Mouse (Mus musculus): ENCODE data around the gene Pla2g2c.

Gene Pla2g2c

DNA sequence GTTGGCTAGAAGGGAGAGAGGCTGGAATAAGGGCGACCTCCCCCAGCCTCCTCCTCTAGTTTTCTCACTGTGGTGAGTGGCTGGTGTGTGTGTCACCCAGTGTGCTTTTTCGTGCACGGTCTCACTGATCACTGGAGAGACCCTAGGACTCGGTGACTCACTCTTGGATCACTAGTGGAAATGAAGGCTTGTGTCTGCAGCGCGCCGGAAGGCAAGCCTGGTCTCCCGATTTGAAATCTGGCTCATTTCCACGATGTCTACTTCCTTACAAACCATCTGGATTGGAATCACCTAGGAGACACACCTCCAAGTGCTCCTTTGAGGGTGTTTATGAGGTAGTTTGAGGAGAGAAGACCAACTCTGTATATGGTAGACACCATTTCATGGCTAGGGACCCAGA, 22.3 kb downstream of the Pla2g2c start:
- no peak for ATAC-seq (ENCODE audit: insufficient number of reproducible peaks, low FRiP score, low TSS enrichment)

DNA sequence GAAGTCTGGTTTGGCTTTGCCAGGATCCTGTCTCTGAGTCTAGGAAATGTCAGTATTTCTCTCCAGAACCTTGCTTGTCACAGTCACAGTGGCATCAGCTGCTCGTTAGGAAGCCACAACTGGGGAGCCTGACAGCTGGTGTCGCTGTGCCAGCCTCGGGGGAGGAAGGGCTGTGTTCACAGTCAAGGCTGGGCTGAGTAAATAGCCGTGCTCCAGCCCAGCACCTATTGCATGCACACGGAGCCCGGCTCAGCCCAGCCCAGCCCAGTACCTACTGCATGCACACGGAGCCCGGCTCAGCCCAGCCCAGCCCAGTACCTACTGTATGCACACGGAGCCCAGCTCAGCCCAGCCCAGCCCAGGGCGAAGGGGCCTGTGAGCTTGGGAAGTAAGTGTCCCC, 23.3 kb downstream of the Pla2g2c start:
- ATAC-seq (ENCODE audit: insufficient number of reproducible peaks, low FRiP score, low TSS enrichment), result no peak

DNA sequence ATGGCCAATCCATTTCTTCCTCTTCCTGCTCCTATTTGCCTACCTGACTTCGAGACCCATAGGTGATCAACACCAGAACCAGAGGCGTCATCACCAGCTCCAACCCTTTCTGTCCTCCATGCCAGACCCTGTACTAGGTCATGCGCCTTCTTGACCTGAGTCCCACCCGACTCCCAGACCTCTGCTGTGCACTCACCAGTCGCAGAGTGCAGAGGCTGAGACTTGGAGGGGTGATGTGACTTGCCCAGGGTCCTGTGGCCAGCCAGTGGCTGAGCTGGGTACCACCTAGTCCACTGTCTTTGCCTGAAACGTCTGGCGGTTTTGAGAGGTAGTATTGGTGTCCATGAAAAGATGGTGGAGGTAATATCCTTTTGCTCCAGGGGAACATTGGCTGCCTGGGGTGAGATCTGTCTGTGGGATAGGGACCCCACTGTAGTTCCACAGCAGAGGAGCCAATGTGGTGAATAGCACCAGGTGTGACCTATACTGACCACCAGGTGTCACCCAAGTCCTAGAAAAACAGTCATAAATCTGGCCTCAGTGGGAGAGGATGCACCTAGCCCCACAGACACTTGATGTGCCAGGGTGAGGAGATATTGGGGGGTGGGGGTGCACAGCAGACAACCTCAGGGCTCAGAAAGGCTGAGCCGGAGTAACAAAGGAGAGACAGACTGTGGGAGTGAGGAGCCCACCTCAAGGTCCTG, 23.9 kb downstream of the Pla2g2c start:
- no peak for ATAC-seq (ENCODE audit: insufficient number of reproducible peaks, low FRiP score, low TSS enrichment)

DNA sequence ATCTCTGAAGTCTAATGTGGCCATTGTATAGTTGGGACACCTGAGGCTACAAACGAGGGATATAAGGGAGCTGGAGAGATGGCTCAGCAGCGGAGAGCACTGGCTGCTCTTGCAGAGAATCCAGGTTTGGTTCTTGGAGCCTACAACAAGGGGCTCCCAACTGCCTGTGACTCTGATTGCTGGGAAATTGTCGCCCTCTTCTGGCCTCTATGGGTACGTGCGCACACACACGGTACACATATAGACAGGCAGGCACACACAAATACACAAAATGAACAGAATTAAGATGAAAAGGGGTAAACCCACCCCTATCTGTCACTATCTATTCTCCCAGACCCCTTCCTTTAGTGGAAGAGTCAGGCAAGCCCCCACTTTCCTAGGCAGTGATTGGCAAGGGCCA, 28.0 kb downstream of the Pla2g2c start:
- ATAC-seq (ENCODE audit: insufficient number of reproducible peaks, low FRiP score, low TSS enrichment), result no peak

DNA sequence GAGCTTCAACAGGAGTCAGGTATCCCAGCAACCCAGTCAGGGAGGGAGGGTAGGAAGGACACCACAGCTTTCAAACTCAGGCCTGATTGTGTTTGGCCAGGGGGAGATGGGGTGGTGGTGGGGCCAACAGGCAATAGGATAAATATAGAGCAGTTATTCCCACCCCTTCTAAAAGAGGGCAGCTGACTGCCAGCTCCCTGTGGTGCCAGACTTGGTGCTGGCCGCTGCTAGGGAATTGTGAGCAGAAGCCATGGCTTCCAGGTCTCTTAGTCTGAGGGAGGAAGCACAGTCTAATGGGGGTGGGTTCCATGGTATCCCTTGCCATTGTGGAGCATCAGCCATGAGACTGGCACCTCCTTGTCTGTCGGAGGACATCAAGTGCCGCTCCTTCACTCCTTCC, 29.0 kb downstream of the Pla2g2c start:
- no peak for ATAC-seq (ENCODE audit: insufficient number of reproducible peaks, low FRiP score, low TSS enrichment)

DNA sequence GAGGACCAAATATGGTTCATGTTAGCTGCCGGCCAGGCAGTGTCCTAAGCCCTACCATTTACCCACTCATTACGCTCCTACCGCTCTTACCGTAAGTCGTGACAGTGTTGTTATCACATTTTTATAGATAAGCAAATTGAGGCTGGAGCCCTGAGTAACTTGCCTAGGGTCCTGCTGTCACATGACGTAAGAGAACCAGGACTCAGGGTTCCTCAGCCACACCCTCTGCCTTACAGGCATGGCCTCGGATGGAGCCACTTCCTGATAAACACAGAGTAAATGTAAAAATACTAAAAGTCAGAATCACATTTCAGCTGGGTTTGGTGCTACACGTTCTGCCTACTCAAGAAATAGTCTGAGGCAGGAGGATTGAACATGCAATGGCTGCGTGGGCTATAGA, 29.8 kb downstream of the Pla2g2c start:
- ATAC-seq (ENCODE audit: insufficient number of reproducible peaks, low FRiP score, low TSS enrichment), result no peak

DNA sequence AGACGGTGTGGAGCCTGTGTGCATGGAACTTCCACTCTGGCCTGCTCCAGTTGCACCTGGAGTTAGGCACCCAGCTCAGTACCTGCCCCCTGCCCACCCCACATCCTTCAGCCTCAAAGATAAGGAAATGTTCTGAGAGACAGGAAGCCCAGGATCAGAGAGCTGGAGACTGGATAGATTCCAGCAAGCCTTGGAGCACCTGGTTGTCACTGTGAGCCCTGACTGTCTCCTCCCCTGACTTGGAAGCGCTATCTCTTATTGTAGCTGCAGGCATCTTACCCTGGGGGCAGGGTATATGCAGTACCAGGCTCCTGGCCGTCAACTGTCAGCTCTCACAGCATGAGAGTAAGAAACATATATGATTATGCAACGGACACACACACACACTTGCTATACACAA, 30.8 kb downstream of the Pla2g2c start:
- ATAC-seq (ENCODE audit: insufficient number of reproducible peaks, low FRiP score, low TSS enrichment), result no peak

DNA sequence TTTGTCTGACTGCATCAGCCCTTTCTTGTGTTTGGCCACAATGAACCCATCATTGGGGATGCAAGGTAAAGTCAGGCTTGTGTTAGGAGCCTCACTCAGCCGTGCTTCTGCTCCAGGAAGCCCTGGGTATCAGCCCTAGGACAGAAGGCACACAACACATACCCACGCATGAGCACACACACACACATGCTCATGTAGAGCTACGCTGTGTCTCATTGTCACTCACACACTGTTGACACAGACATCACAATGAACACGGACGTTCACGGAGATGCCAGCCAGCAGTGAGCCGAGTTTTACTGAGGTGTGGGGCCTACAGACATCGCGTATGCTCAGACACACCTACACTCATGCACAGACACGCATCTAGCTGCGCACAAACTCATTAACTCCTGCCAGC, 31.4 kb downstream of the Pla2g2c start:
- ATAC-seq (ENCODE audit: insufficient number of reproducible peaks, low FRiP score, low TSS enrichment), result no peak

DNA sequence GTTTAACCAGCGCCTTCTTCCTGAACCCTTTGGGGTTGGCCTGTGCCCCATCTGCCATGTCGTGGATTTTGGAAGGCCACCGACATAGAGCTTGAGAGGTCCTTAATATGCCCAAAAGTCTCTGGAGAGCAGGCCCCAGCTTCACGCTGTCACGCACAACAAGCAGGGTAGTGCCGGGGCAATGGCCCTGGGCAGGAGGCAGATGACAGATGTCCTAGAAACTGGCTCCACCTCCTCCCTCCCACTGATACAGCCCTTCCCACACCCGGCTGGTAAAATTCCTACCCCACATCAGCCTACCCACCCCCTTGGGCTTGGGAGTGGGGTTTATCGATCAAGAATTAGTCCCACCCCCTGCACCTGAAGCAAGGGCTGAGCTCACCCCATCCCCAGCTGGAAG, 32.8 kb downstream of the Pla2g2c start, which contains the start of gene Pla2g2f:
TSS of gene Pla2g2f (minus strand) at position 211 of the 400 bp plus-strand sequence.
- ATAC-seq (ENCODE audit: insufficient number of reproducible peaks, low FRiP score, low TSS enrichment), result no peak

DNA sequence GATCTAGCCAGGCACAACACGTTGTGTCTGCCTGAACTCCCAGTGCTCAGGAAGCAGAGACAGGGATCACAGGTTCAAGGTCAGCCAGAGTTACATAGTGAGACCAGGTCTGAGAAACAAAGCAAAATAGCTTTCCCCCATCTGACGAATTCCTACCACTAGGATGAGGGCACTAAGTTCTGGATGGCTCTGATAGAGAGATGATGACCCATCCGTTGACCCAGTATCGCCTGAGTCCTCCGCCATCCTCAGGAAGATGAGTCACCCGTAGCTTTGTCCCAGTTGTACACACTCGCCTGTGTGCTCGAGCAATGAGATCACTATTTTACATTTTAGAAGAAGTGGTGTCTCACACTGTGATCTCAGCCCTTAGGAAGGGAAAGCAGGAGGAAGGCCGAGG, 37.7 kb downstream of the Pla2g2c start:
- ATAC-seq (ENCODE audit: insufficient number of reproducible peaks, low FRiP score, low TSS enrichment), result no peak

DNA sequence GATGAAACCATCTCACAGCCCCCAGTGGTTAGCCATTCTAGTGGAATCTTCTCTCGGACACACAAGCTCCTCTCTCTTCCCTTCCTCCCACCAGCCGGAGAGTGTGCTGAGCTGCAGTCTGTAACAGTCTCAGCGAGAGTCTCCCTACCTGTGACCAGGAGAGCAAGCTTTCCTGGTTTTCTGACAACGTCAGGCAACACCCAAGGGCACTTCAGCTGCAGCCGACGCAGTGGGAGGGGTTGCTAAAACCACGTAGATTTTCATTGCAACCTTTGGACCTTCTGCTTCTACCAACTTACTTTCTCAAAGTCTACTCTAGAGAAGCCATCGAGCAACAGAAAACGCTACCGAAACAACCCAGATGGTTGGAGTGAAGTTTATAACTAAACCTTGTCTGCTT, 47.4 kb downstream of the Pla2g2c start:
- no peak for ATAC-seq (ENCODE audit: insufficient number of reproducible peaks, low FRiP score, low TSS enrichment)

DNA sequence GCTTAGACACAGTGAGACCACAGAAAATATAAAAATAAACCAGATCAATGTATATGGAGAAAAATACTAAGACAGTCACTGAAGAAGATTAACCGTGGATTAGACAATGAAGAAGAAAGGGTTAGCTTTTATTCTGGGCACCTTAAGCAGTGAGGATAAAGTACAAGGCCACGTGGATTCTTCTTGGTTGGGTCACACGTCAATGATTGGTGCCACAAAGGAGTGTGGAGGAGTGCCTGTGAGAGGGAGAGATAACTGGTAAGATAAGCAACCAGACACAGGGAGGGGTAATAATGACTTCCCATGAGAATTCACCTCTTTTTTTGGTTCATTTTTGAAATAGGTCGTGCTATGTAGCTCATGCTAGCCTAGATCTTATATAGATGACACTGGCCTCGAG, 47.8 kb downstream of the Pla2g2c start:
- ATAC-seq (ENCODE audit: insufficient number of reproducible peaks, low FRiP score, low TSS enrichment), result no peak

DNA sequence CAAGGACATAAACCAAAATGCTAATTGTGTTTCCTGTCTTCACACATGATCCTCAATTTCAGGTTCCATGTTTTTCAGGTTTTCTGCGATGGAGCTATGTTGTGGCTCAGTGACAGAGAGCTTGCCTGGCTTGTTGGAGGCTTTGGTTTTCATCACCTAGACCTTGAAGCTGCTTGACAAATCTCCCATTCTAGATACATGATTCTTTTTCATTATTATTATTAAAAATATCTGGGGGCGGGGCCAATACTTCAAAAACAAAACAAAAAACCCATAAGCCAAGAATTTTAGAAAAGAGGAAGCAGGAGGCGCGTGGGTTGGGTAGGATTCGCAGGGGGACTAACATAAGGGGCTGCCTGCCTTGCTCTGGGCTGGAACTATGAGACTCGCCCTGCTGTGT, 50.8 kb downstream of the Pla2g2c start, which contains the start of gene Pla2g2d:
TSS of gene Pla2g2d (plus strand) at position 301 of the 400 bp plus-strand sequence.
- ATAC-seq (ENCODE audit: insufficient number of reproducible peaks, low FRiP score, low TSS enrichment), result no peak

DNA sequence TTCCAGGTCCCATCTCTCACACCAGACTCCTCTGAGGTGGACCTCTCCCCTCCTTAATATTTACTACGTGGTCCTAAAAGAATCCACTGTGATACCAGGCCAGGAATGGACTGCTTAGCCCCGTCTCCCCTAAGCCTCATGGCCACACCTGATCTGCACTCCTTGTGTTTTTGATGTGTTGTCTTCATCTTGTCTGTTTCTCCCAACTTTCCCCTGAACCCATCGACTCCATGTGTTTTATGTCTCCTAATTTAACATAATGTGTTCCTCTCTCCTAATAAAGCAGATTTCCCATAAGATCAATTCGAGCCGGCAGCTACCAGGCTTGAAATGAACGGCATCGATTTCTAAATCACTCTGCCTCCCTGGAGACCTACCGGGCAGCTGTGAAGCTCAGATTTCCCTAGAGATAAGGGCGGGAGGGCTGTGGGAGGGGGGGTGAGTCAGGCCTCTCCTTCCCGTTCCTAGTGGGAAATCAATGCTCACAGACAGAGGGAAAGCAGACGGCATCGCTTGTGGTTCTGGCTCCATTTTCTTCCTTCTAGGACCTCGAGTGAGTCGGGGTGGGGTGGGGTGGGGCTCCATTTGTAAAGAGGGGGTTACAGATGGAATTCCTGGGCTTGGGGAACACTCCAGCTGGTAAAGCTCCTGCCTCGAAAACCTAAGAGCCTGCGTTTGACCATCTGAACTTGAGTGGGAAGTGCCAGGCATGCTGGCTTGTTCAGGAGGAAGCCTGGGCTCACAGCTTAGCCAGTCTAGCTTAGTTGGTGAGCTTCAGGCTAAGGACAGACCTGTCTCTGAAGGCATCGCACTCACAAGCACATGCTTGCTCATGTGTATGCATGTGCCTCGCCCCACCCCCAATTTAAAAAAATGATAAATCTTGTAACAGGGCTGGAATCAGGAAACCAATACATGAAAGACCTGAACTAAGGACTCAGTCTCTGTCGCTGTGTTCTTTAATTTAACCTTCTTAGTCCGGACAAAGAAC, 53.1 kb downstream of the Pla2g2c start:
- no peak for ATAC-seq (ENCODE audit: insufficient number of reproducible peaks, low FRiP score, low TSS enrichment)

DNA sequence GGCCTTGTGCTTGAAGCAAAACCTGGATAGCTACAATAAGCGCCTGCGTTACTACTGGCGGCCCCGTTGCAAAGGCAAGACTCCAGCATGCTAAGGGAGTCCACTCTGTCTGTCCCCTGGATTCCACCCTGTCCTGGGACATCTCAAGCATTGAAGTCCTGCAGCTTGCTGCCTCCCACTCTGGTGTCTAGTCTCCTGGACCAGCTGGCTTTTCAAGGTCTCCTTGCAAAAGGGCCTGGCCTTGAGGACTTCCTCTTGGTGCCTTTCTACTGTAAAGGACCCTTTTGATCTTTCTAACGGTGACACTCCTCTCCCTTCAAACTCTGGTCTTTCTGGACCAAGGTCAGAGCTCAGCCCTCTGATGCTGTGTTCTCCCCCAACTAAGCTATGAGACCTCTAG, 55.7 kb downstream of the Pla2g2c start:
- ATAC-seq (ENCODE audit: insufficient number of reproducible peaks, low FRiP score, low TSS enrichment), result no peak

DNA sequence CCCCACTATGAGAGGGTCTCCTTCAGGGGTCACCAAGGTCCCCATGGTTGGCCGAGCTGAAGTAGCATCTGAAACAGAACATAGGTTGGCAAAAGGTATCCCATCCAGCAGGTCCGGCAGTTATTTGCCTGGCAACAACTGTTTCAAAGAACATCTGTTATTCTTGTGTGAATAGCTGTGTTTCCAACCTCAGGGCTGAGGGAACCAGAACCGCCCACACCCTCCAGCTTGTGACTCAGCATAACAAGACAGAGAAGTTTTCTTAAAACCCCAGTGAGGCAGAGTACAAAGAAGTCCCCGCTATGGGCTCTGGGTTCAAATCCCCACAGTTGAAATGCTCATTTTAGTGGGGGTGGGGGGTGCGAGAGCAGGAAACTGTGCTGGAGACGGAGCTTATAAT, 57.5 kb downstream of the Pla2g2c start:
- no peak for ATAC-seq (ENCODE audit: insufficient number of reproducible peaks, low FRiP score, low TSS enrichment)

DNA sequence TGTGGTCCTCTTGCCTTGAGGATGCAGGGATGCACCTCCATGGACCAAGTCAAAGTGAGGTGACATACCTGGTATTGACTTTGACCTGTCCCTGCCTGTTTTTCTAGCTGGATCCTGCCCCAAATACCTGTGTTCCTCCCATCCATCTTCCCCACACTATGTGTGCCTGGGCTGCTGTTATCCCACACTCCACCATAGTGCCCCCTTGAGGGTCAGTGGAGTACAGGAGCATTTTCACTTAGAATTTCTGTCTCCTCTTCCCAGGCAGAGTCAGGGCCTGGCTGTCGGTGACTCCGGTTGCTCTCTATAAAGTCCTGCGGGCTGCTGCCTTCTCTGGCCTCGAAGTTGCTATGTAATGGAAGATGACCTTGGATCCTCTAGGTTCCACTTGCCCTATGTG, 61.1 kb downstream of the Pla2g2c start:
- no peak for ATAC-seq (ENCODE audit: insufficient number of reproducible peaks, low FRiP score, low TSS enrichment)

DNA sequence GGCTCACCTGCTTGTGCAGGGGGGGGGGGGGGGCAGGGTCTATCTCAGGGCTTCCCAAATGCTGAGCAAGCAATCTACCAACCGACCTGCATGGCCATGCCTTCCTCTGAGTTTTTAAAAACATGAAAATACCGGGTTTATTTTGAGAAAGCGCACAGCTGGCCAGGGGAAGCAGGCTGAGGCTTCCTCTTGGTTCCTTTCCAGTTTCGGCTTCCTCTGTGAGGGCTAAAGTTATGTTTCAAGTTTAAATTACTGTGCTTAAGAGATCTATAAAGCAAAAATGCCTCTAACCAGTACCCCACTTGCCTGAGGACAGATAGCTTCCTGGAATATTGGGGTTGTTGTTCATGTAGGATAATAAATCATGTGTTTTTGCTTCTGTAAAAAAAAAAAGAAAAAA, 61.5 kb downstream of the Pla2g2c start:
- no peak for ATAC-seq (ENCODE audit: insufficient number of reproducible peaks, low FRiP score, low TSS enrichment)

DNA sequence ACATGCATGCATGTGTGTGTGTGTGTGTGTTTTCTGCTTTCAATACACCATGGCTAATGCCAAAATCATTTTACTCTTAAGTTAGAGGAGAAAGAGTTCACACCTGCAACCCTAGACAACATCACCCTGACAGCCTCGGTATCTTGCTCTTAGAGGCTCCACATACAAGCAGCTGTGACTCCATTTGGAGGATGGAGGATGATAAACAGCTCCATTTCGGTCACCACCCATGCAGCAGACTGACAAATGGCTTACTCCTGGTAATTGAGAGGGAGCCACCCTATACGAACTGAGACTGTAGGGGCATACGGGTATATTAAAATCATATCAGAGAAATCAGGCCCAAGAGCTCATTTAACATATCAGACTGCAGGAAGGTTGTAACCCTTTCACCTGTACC, 63.8 kb downstream of the Pla2g2c start:
- no peak for ATAC-seq (ENCODE audit: insufficient number of reproducible peaks, low FRiP score, low TSS enrichment)

DNA sequence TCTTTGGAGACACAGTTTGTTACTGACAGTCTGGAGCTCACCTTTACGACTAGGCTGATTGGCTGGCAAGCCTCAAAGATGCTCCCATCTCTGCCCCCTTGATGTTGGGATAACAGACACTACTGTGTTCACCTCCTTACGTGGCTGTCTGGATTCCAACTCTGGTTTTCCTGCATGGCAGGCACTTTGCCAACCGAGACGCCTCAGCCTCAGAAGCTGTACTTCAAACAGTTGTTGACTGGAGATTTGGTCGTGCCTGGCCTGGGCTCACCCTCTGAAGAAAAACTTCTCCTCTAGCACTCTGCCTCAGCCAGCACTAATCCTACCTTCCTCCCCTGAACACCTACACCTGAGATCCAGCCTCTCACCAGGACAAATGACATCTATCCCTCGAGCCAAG, 66.9 kb downstream of the Pla2g2c start:
- no peak for ATAC-seq (ENCODE audit: insufficient number of reproducible peaks, low FRiP score, low TSS enrichment)

DNA sequence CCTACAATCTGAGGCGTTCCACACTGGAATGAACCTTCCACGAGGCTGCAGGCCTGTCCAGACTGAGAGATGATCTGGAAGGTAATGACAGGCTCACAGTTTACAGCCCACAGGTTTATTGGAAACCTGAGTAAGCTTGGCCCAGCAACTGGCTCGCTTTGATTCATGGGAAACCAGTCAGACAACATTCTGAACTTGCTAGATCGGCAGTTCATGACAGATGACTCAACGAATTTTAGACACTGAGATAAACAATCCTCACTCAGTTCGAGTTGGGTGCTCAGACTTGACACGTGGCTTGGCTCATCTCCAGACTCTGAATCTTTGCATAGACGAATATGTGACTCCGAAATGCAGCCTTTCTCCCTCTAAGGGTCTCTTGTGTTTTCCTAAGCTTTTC, 68.0 kb downstream of the Pla2g2c start:
- ATAC-seq (ENCODE audit: insufficient number of reproducible peaks, low FRiP score, low TSS enrichment), result no peak

DNA sequence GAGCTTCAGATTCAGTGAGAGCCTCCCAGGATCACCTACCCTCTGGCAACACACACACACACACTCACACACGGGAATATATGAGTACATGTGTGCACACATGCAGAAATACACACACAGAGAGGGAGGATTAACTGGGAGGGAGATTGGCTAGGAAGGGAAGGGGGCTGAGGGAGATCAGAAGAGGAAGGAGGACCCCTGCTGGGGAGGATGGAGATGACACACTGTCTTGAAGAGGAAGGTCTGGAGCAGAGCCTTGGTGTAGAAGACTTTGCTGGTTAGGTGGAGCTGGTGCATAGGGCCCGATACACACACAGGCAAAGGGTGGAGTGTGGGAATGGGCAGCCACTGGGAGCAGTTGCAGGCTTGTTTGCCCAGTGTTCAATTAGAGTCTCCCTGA, 68.7 kb downstream of the Pla2g2c start:
- ATAC-seq (ENCODE audit: insufficient number of reproducible peaks, low FRiP score, low TSS enrichment), result no peak
